Mouse (Mus musculus) kidney, embryonic 14.5 days (tissue): ENCODE measurements around the gene Rchy1. TPM values are rescaled to one million over a fixed set of nuclear protein-coding genes. Genes with fewer than 3 reads are reported as not detected.

ENCODE experiments used
- ATAC-seq: fragments of 200-750 bp; cut with Nextera tagmentation; 2 replicates; pipeline ENCODE4 v1.8.0; 2017; ENCODE audit warnings: moderate number of reproducible peaks, mild to moderate bottlenecking, moderate TSS enrichment, moderate library complexity; ENCODE audit not compliant: low FRiP score, low TSS enrichment
- H3K27ac ChIP-seq: fragments of 300-500 bp; sonication (generic); 2 replicates; pipeline ENCODE4 v1.5.1; 2014; ENCODE audit warnings: low read depth, mild to moderate bottlenecking, low read length, moderate library complexity, mixed read lengths
- H3K27me3 ChIP-seq: fragments of 300-500 bp; sonication (generic); 2 replicates; pipeline ENCODE4 v1.6.1; 2014; ENCODE audit warnings: mild to moderate bottlenecking, low read length; ENCODE audit not compliant: control insufficient read depth, insufficient read depth
- H3K36me3 ChIP-seq: fragments of 300-500 bp; sonication (generic); 2 replicates; pipeline ENCODE4 v1.6.1; 2014; ENCODE audit warnings: low read length, mixed read lengths; ENCODE audit not compliant: control insufficient read depth, insufficient read depth
- H3K4me1 ChIP-seq: fragments of 300-500 bp; sonication (generic); 2 replicates; pipeline ENCODE4 v1.6.1; 2014; ENCODE audit warnings: low read length, mixed read lengths; ENCODE audit not compliant: control insufficient read depth, insufficient read depth
- H3K4me2 ChIP-seq: fragments of 300-500 bp; sonication (generic); replicated peaks from 2 replicates; pipeline ENCODE4 v1.6.1; 2014; ENCODE audit warnings: low read depth, mild to moderate bottlenecking, low read length
- H3K4me3 ChIP-seq: fragments of 300-500 bp; sonication (generic); 2 replicates; pipeline ENCODE4 v1.5.1; 2014; ENCODE audit warnings: mild to moderate bottlenecking, low read length
- H3K9ac ChIP-seq: fragments of 300-500 bp; sonication (generic); 2 replicates; pipeline ENCODE4 v1.6.1; 2014; ENCODE audit warnings: low read depth, mild to moderate bottlenecking, low read length, moderate library complexity
- H3K9me3 ChIP-seq: fragments of 300-500 bp; sonication (generic); 2 replicates; pipeline ENCODE4 v1.6.1; 2016; ENCODE audit warnings: low read length; ENCODE audit not compliant: control insufficient read depth
- WGBS: fragments of 180-500 bp; shearing (Covaris S2); extraction: QIAGEN DNeasy Blood & Tissue Kit; methylation state at CpG from one replicate; pipeline ENCODE4 v1.1.7; 2014; 5-methylcytosine and 5-hydroxymethylcytosine counted together
- polyA plus RNA-seq: library from polyadenylated mRNA; unstranded; fragments of >200 nt; fragmentation: Nextera tagmentation; extraction: Ambion mirVana; gene quantifications from 2 replicates; pipeline ENCODE4 v1.2.1, GENCODE M21; 2014

The Rchy1 gene
- polyA plus RNA-seq, 1 experiment from 2014 or later, result 56.9 TPM

DNA sequence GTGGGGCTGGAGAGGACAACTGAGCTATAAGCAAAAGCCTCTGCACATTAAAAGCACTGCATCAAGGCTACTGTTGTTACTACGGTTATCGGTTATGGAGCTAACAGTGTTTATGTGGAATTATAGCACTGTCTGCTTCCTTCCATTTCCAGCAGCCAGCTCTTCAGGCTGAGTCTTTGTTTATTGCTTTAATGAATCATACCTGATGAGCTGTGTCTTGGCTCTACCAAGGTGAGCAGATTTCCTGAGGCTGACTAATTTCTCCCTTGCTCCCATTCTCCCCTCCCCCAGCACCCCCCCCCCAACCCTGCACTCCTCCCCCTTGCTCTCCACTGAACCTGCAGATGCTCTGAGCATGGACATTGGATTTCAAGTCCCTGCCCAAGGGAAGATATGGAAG is 24.9 kb upstream of the Rchy1 start:
- no peak overlapping the region for H3K9ac ChIP-seq

DNA sequence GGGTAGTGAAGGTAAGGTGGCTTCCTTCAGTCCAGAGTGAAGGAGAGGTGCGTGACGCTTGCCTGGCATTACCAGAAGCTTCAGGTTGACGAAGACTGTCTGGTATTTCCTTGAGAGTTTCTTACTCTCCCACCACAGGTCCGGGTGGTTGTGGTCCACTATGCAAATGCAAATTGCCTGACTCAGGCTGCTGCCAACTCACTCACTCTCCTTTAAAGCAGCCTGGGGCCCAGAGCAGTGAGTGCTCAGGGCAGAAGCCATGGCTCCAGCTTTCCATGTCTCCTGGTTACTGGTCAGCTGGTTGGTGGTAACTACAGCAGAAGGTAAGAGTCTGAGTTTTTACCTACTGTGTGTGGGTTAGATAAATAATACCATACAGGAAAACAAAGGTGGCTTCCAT is 24.4 kb upstream of the Rchy1 start, which contains the start of gene Odaph:
Odaph (plus strand) TSS at position 240 of the 400 bp plus-strand sequence.
- 69% methylated on average over 4 of the region's 4 CpGs for WGBS
- ATAC-seq, result no peak
- H3K36me3 ChIP-seq, result no peaks in the 10 kb centered on the region

More for the DNA sequence above, 24.9 kb upstream of the Rchy1 start:
- no peak for ATAC-seq
- H3K27ac ChIP-seq, result no peak overlapping the region
- no peaks in the 10 kb centered on the region for H3K27me3 ChIP-seq
- H3K4me1 ChIP-seq, result no peaks in the 10 kb centered on the region
- H3K4me3 ChIP-seq, result no peak overlapping the region
- H3K36me3 ChIP-seq, result no peaks in the 10 kb centered on the region
- WGBS, result 91% methylated on average over 2 of the region's 2 CpGs
- H3K9me3 ChIP-seq, result no peaks in the 10 kb centered on the region
- no peak overlapping the region for H3K4me2 ChIP-seq

GRCm38 (mm10) chr5:91985721-91986120 is 22.9 kb upstream of the Rchy1 start:
- Histone ChIP-seq H3K9ac (no peak overlapping the region), H3K4me2 (no peak overlapping the region), H3K36me3 (no peaks in the 10 kb centered on the region), H3K9me3 (no peaks in the 10 kb centered on the region), H3K4me3 (no peak overlapping the region), H3K27ac (no peak overlapping the region), H3K27me3 (no peaks in the 10 kb centered on the region), H3K4me1 (no peaks in the 10 kb centered on the region)
- ATAC-seq, result no peak
- 69% methylated on average over 2 of the region's 2 CpGs for WGBS

More for the DNA sequence above, 24.4 kb upstream of the Rchy1 start, which contains the start of gene Odaph:
- H3K9me3 ChIP-seq, result no peaks in the 10 kb centered on the region
- no peaks in the 10 kb centered on the region for H3K4me1 ChIP-seq
- no peak within 1 kb of the TSS for H3K27ac ChIP-seq
- no peak within 1 kb of the TSS for H3K4me2 ChIP-seq
- no peak within 1 kb of the TSS for H3K4me3 ChIP-seq
- H3K27me3 ChIP-seq, result no peaks in the 10 kb centered on the region
- H3K9ac ChIP-seq, result no peak within 1 kb of the TSS

DNA sequence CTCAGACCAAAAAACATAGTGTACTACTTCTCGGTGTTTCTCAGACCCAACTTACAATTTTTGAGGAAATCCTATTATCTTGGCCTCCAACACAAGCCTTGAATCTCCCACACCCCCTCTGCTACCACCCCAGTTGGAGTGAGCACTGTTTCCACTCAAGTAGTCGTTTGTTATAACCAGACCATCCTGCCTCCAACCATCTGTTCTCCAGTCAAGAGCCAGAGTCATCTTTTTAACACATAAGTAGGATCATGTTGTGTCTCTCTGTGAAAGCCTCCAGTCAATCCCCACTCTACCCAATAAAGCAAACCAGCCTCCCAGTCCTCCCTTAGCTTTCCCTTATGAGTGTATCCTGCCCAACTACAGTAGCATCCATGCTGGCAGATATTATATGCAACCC is 20.6 kb upstream of the Rchy1 start:
- Histone ChIP-seq H3K36me3 (no peaks in the 10 kb centered on the region), H3K9me3 (no peaks in the 10 kb centered on the region), H3K27me3 (no peaks in the 10 kb centered on the region), H3K4me1 (no peaks in the 10 kb centered on the region), H3K4me2 (no peak overlapping the region), H3K9ac (no peak overlapping the region), H3K4me3 (no peak overlapping the region), H3K27ac (no peak overlapping the region)
- no peak for ATAC-seq
- WGBS, result 72% methylated on average over 2 of the region's 2 CpGs

- WGBS, result 90% methylated on average over 11 of the region's 11 CpGs
- no peak overlapping the region for H3K9ac ChIP-seq
- no peaks in the 10 kb centered on the region for H3K4me1 ChIP-seq
- no peak overlapping the region for H3K4me2 ChIP-seq
- no peaks in the 10 kb centered on the region for H3K27me3 ChIP-seq
- H3K9me3 ChIP-seq, result no peaks in the 10 kb centered on the region
- no peak for ATAC-seq
- H3K4me3 ChIP-seq, result no peak overlapping the region
- no peaks in the 10 kb centered on the region for H3K36me3 ChIP-seq
- H3K27ac ChIP-seq, result no peak overlapping the region
Observed at GRCm38 (mm10) chr5:91981176-91981840, 18.4 kb upstream of the Rchy1 start.

- Histone ChIP-seq H3K27ac (no peak overlapping the region), H3K9me3 (no peaks in the 10 kb centered on the region), H3K4me2 (no peak overlapping the region), H3K27me3 (no peaks in the 10 kb centered on the region), H3K4me3 (no peak overlapping the region), H3K4me1 (no peaks in the 10 kb centered on the region), H3K9ac (no peak overlapping the region), H3K36me3 (no peaks in the 10 kb centered on the region)
- ATAC-seq, result no peak
- WGBS, result 81% methylated on average over 2 of the region's 2 CpGs
Observed at GRCm38 (mm10) chr5:91977397-91977770, 14.5 kb upstream of the Rchy1 start.

- Histone ChIP-seq H3K27ac (no peak overlapping the region), H3K9me3 (no peaks in the 10 kb centered on the region), H3K27me3 (no peaks in the 10 kb centered on the region), H3K4me1 (no peaks in the 10 kb centered on the region), H3K4me3 (no peak overlapping the region), H3K4me2 (no peak overlapping the region), H3K9ac (no peak overlapping the region), H3K36me3 (no peaks in the 10 kb centered on the region)
- WGBS, result 78% methylated on average over 10 of the region's 10 CpGs
- ATAC-seq, result no peak
Observed at GRCm38 (mm10) chr5:91976566-91977396, 13.9 kb upstream of the Rchy1 start.

GRCm38 (mm10) chr5:91975758-91976157 is 12.9 kb upstream of the Rchy1 start:
- Histone ChIP-seq H3K36me3 (no peaks in the 10 kb centered on the region), H3K9me3 (no peaks in the 10 kb centered on the region), H3K4me2 (no peak overlapping the region), H3K27ac (no peak overlapping the region), H3K4me3 (no peak overlapping the region), H3K9ac (no peak overlapping the region), H3K4me1 (no peaks in the 10 kb centered on the region), H3K27me3 (no peaks in the 10 kb centered on the region)
- ATAC-seq, result no peak
- WGBS, result 89% methylated on average over 9 of the region's 9 CpGs

DNA sequence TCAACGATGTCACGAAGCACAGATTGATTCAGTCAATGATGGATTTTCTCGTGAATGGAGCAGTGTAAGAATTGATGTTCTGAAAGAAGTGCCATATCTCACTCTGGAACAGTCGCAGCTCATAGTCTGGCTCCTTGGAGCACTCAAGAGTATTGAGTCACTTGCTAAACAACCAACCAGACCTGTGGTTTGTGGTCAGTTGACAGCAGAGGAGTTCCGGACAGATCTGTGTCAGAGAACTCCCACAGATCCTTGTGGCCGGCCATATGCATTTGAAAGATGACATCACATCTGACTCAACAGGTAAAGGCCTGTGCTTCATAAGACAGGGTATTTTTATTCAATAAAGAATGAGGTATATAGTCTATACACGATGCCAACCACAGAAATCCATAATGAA is 11.1 kb upstream of the Rchy1 start:
- H3K4me1 ChIP-seq, result no peaks in the 10 kb centered on the region
- no peak overlapping the region for H3K9ac ChIP-seq
- 90% methylated on average over 7 of the region's 7 CpGs for WGBS
- ATAC-seq, result no peak
- no peak overlapping the region for H3K4me3 ChIP-seq
- no peaks in the 10 kb centered on the region for H3K9me3 ChIP-seq
- H3K27ac ChIP-seq, result no peak overlapping the region
- H3K36me3 ChIP-seq, result 0 out of 2 replicates have a peak, but pooled peaks cover 5% of the 10 kb centered on the region
- H3K27me3 ChIP-seq, result no peaks in the 10 kb centered on the region
- H3K4me2 ChIP-seq, result no peak overlapping the region
